Mouse (Mus musculus): Measurements from ENCODE around the gene Zswim2.

- TF ChIP-seq ZNF384 (IDR thresholded peaks at IDR 0.05; ENCODE audit: low read depth, low read length) (no peak), MAFK (IDR thresholded peaks at IDR 0.05; ENCODE audit: insufficient read depth, low read depth, low read length) (no peak), HCFC1 (IDR thresholded peaks at IDR 0.05; ENCODE audit: borderline replicate concordance, insufficient read depth, low read length) (no peak), ZC3H11A (IDR thresholded peaks at IDR 0.05; ENCODE audit: borderline replicate concordance, low read depth, low read length) (no peak), CHD2 (IDR thresholded peaks at IDR 0.05; ENCODE audit: low read depth, low read length) (no peak)
Measured at GRCm38 (mm10) chr2:83893701-83894100, 47.3 kb downstream of the Zswim2 start.

All from ES-E14 (cell line).